Mouse (Mus musculus): ENCODE measurements around the gene Zfp987.
"Not testable (repeated sequence)": the region's sequence is repeated elsewhere in the genome, so short reads cannot be mapped to it uniquely, and the experiment has no call there.

- not testable (repeated sequence) for TF ChIP-seq CTCF (IDR thresholded peaks at IDR 0.05; ENCODE audit: low read depth, low read length); POLR2A (IDR thresholded peaks at IDR 0.05; ENCODE audit: extremely low read depth, insufficient read depth, low read length)
These were observed 4.3 kb downstream of the Zfp987 start for GRCm38 (mm10) chr4:146101448-146101847.
